Mouse (Mus musculus): ENCODE results near the gene Ano9. TPM values are rescaled to one million over a fixed set of nuclear protein-coding genes. Genes with fewer than 3 reads are reported as not detected.

The Ano9 gene
- total and polyA plus RNA-seq, 2 experiments = 0.13 TPM; not detected in 1

GRCm38 (mm10) chr7:141056976-141057375, 60.6 kb downstream of the Ano9 start:
- 85% methylated on average over 6 of the region's 6 CpGs for WGBS
- Histone ChIP-seq H3K4me1 (ENCODE audit: control insufficient read depth, insufficient read depth, low read length) (peaks cover 7% of the 10 kb centered on the region), H3K9ac (ENCODE audit: low read depth, low read length) (no peak overlapping the region), H3K4me3 (ENCODE audit: insufficient read depth, low read depth, low read length) (no peak overlapping the region), H3K27ac (replicated peaks; ENCODE audit: insufficient read depth, low read depth, low read length) (no peak overlapping the region), H3K79me2 (ENCODE audit: control insufficient read depth, insufficient read depth, low read length) (no peaks in the 10 kb centered on the region), H3K27me3 (ENCODE audit: control insufficient read depth, insufficient read depth, low read length) (peaks cover 10% of the 10 kb centered on the region), H3K36me3 (ENCODE audit: control insufficient read depth, insufficient read depth, low read length) (no peaks in the 10 kb centered on the region)
- TF ChIP-seq CTCF (IDR thresholded peaks at IDR 0.05; ENCODE audit: low read depth, low read length) = no peak
- no peak for TF ChIP-seq POLR2A (IDR thresholded peaks at IDR 0.05; ENCODE audit: extremely low read depth, insufficient read depth, low read length)
- DNase-seq (ENCODE audit: extremely low read depth, low read depth, low spot score) = peak; percentile 15

GRCm38 (mm10) chr7:141055785-141056184, 61.8 kb downstream of the Ano9 start:
- peaks cover 7% of the 10 kb centered on the region for H3K4me1 ChIP-seq (ENCODE audit: control insufficient read depth, insufficient read depth, low read length)
- DNase-seq (ENCODE audit: extremely low read depth, low read depth, low spot score) = no peak
- H3K9ac ChIP-seq (ENCODE audit: low read depth, low read length) = no peak overlapping the region
- no peak for TF ChIP-seq POLR2A (IDR thresholded peaks at IDR 0.05; ENCODE audit: extremely low read depth, insufficient read depth, low read length)
- peak; percentile 16; the same call in 1 of the 2 replicates for TF ChIP-seq CTCF (IDR thresholded peaks at IDR 0.05; ENCODE audit: low read depth, low read length)
- no peaks in the 10 kb centered on the region for H3K79me2 ChIP-seq (ENCODE audit: control insufficient read depth, insufficient read depth, low read length)
- WGBS = 68% methylated on average over 4 of the region's 4 CpGs
- H3K4me3 ChIP-seq (ENCODE audit: insufficient read depth, low read depth, low read length) = no peak overlapping the region
- H3K27ac ChIP-seq (replicated peaks; ENCODE audit: insufficient read depth, low read depth, low read length) = no peak overlapping the region
- H3K27me3 ChIP-seq (ENCODE audit: control insufficient read depth, insufficient read depth, low read length) = peaks cover 5% of the 10 kb centered on the region
- H3K36me3 ChIP-seq (ENCODE audit: control insufficient read depth, insufficient read depth, low read length) = no peaks in the 10 kb centered on the region

GRCm38 (mm10) chr7:141052421-141052820, 65.2 kb downstream of the Ano9 start:
- peak; percentile 92 for DNase-seq (ENCODE audit: extremely low read depth, low read depth, low spot score)
- peaks cover 13% of the 10 kb centered on the region for H3K4me1 ChIP-seq (ENCODE audit: control insufficient read depth, insufficient read depth, low read length)
- H3K4me3 ChIP-seq (ENCODE audit: insufficient read depth, low read depth, low read length) = peak overlapping the region; percentile 33; the same call in 1 of the 2 replicates
- H3K9ac ChIP-seq (ENCODE audit: low read depth, low read length) = peak overlapping the region; percentile 76
- H3K27me3 ChIP-seq (ENCODE audit: control insufficient read depth, insufficient read depth, low read length) = no peaks in the 10 kb centered on the region
- peak overlapping the region; percentile 97 for H3K27ac ChIP-seq (replicated peaks; ENCODE audit: insufficient read depth, low read depth, low read length)
- no peak for TF ChIP-seq POLR2A (IDR thresholded peaks at IDR 0.05; ENCODE audit: extremely low read depth, insufficient read depth, low read length)
- no peak for TF ChIP-seq CTCF (IDR thresholded peaks at IDR 0.05; ENCODE audit: low read depth, low read length)
- WGBS = 23% methylated on average over 2 of the region's 2 CpGs
- H3K36me3 ChIP-seq (ENCODE audit: control insufficient read depth, insufficient read depth, low read length) = no peaks in the 10 kb centered on the region
- H3K79me2 ChIP-seq (ENCODE audit: control insufficient read depth, insufficient read depth, low read length) = no peaks in the 10 kb centered on the region

- Histone ChIP-seq H3K4me3 (ENCODE audit: insufficient read depth, low read depth, low read length) (peak overlapping the region; percentile 44), H3K9ac (ENCODE audit: low read depth, low read length) (peak overlapping the region; percentile 76), H3K4me1 (ENCODE audit: control insufficient read depth, insufficient read depth, low read length) (peaks cover 15% of the 10 kb centered on the region), H3K27ac (replicated peaks; ENCODE audit: insufficient read depth, low read depth, low read length) (peak overlapping the region; percentile 97), H3K27me3 (ENCODE audit: control insufficient read depth, insufficient read depth, low read length) (no peaks in the 10 kb centered on the region), H3K79me2 (ENCODE audit: control insufficient read depth, insufficient read depth, low read length) (no peaks in the 10 kb centered on the region), H3K36me3 (ENCODE audit: control insufficient read depth, insufficient read depth, low read length) (no peaks in the 10 kb centered on the region)
- TF ChIP-seq CTCF (IDR thresholded peaks at IDR 0.05; ENCODE audit: low read depth, low read length) (no peak), POLR2A (IDR thresholded peaks at IDR 0.05; ENCODE audit: extremely low read depth, insufficient read depth, low read length) (no peak)
- DNase-seq (ENCODE audit: extremely low read depth, low read depth, low spot score) = peak; percentile 82
- 17% methylated on average over 4 of the region's 4 CpGs for WGBS
These were observed 65.6 kb downstream of the Ano9 start for GRCm38 (mm10) chr7:141052016-141052415.

Other genes with a start within 250 kb of the Ano9 start
- 83.6 and 102 TPM in 2 replicates for gene Psmd13, start 235.8 kb downstream of the Ano9 start, total RNA-seq (2014; rRNA removed)
- gene Psmd13, start 235.8 kb downstream of the Ano9 start, polyA plus RNA-seq (2012; rRNA removed) = 51.1 and 58.2 TPM in 2 replicates
- gene Sirt3, start 235.5 kb downstream of the Ano9 start, total RNA-seq (2014; rRNA removed) = 134 and 150 TPM in 2 replicates
- gene Sirt3, start 235.5 kb downstream of the Ano9 start, polyA plus RNA-seq (2012; rRNA removed) = 155 TPM in 2 replicates
- gene Cox8b, start 217.4 kb downstream of the Ano9 start, total RNA-seq (2014; rRNA removed) = 0.55 and 0.81 TPM in 2 replicates
- not detected in 2 replicates for gene Cox8b, start 217.4 kb downstream of the Ano9 start, polyA plus RNA-seq (2012; rRNA removed)
- gene Nlrp6, start 196.9 kb downstream of the Ano9 start, total RNA-seq (2014; rRNA removed) = 28.9 and 33.4 TPM in 2 replicates
- gene Nlrp6, start 196.9 kb downstream of the Ano9 start, polyA plus RNA-seq (2012; rRNA removed) = 72.9 and 119 TPM in 2 replicates
- 16.6 and 19.1 TPM in 2 replicates for gene Pgghg, start 176.4 kb downstream of the Ano9 start, total RNA-seq (2014; rRNA removed)
- 41.3 and 43.3 TPM in 2 replicates for gene Pgghg, start 176.4 kb downstream of the Ano9 start, polyA plus RNA-seq (2012; rRNA removed)
- gene Ifitm5, start 167.5 kb downstream of the Ano9 start, total RNA-seq (2014; rRNA removed) = 0.40 and 0.55 TPM in 2 replicates
- 0.76 and 1.0 TPM in 2 replicates for gene Ifitm5, start 167.5 kb downstream of the Ano9 start, polyA plus RNA-seq (2012; rRNA removed)
- not detected in 2 replicates for gene Gm45717, start 161.9 kb downstream of the Ano9 start, total RNA-seq (2014; rRNA removed)
- not detected in 2 replicates for gene Gm45717, start 161.9 kb downstream of the Ano9 start, polyA plus RNA-seq (2012; rRNA removed)
- 270 and 282 TPM in 2 replicates for gene Ifitm2, start 161.8 kb downstream of the Ano9 start, total RNA-seq (2014; rRNA removed)
- gene Ifitm2, start 161.8 kb downstream of the Ano9 start, polyA plus RNA-seq (2012; rRNA removed) = 968 and 1,028 TPM in 2 replicates
- 11.2 and 11.3 TPM in 2 replicates for gene Ifitm1, start 150.6 kb downstream of the Ano9 start, total RNA-seq (2014; rRNA removed)
- gene Ifitm1, start 150.6 kb downstream of the Ano9 start, polyA plus RNA-seq (2012; rRNA removed) = 48.6 and 79.4 TPM in 2 replicates
- gene Ifitm3, start 107.0 kb downstream of the Ano9 start, total RNA-seq (2014; rRNA removed) = 296 and 392 TPM in 2 replicates
- 848 and 1,254 TPM in 2 replicates for gene Ifitm3, start 107.0 kb downstream of the Ano9 start, polyA plus RNA-seq (2012; rRNA removed)
- 0.81 and 0.83 TPM in 2 replicates for gene Ifitm6, start 99.9 kb downstream of the Ano9 start, total RNA-seq (2014; rRNA removed)
- 0.72 and 1.7 TPM in 2 replicates for gene Ifitm6, start 99.9 kb downstream of the Ano9 start, polyA plus RNA-seq (2012; rRNA removed)
- gene Gm17387, start 88.7 kb downstream of the Ano9 start, total RNA-seq (2014; rRNA removed) = not detected in 2 replicates
- not detected in 2 replicates for gene Gm17387, start 88.7 kb downstream of the Ano9 start, polyA plus RNA-seq (2012; rRNA removed)
- 0.09 TPM in 1 of 2 replicates, not detected in the other for gene B4galnt4, start 56.7 kb downstream of the Ano9 start, total RNA-seq (2014; rRNA removed)
- gene B4galnt4, start 56.7 kb downstream of the Ano9 start, polyA plus RNA-seq (2012; rRNA removed) = 0.04 and 0.10 TPM in 2 replicates
- gene Pkp3, start 39.6 kb downstream of the Ano9 start, total RNA-seq (2014; rRNA removed) = 0.60 and 0.83 TPM in 2 replicates
- gene Pkp3, start 39.6 kb downstream of the Ano9 start, polyA plus RNA-seq (2012; rRNA removed) = 1.9 and 2.0 TPM in 2 replicates
- gene Sigirr, start 17.2 kb downstream of the Ano9 start, total RNA-seq (2014; rRNA removed) = 21.8 and 28.5 TPM in 2 replicates
- 42.4 and 42.5 TPM in 2 replicates for gene Sigirr, start 17.2 kb downstream of the Ano9 start, polyA plus RNA-seq (2012; rRNA removed)
- gene Ptdss2, start 4.6 kb upstream of the Ano9 start, total RNA-seq (2014; rRNA removed) = 5.2 and 5.4 TPM in 2 replicates
- gene Ptdss2, start 4.6 kb upstream of the Ano9 start, polyA plus RNA-seq (2012; rRNA removed) = 10.7 and 13.5 TPM in 2 replicates
- 106 and 108 TPM in 2 replicates for gene Rnh1, start 55.1 kb upstream of the Ano9 start, total RNA-seq (2014; rRNA removed)
- 134 and 136 TPM in 2 replicates for gene Rnh1, start 55.1 kb upstream of the Ano9 start, polyA plus RNA-seq (2012; rRNA removed)
- gene Hras, start 76.2 kb upstream of the Ano9 start, total RNA-seq (2014; rRNA removed) = 37.6 and 53.8 TPM in 2 replicates
- 50.4 and 58.9 TPM in 2 replicates for gene Hras, start 76.2 kb upstream of the Ano9 start, polyA plus RNA-seq (2012; rRNA removed)
- 1.8 and 2.1 TPM in 2 replicates for gene Lrrc56, start 76.4 kb upstream of the Ano9 start, total RNA-seq (2014; rRNA removed)
- 4.4 and 4.8 TPM in 2 replicates for gene Lrrc56, start 76.4 kb upstream of the Ano9 start, polyA plus RNA-seq (2012; rRNA removed)
- gene Lmntd2, start 96.3 kb upstream of the Ano9 start, total RNA-seq (2014; rRNA removed) = 0.47 and 0.83 TPM in 2 replicates
- 1.4 and 2.2 TPM in 2 replicates for gene Lmntd2, start 96.3 kb upstream of the Ano9 start, polyA plus RNA-seq (2012; rRNA removed)
- gene Rassf7, start 98.1 kb upstream of the Ano9 start, total RNA-seq (2014; rRNA removed) = 21.6 and 22.5 TPM in 2 replicates
- gene Rassf7, start 98.1 kb upstream of the Ano9 start, polyA plus RNA-seq (2012; rRNA removed) = 49.1 and 53.3 TPM in 2 replicates
- 8.1 and 12.6 TPM in 2 replicates for gene Phrf1, start 111.0 kb upstream of the Ano9 start, total RNA-seq (2014; rRNA removed)
- 6.7 and 9.2 TPM in 2 replicates for gene Phrf1, start 111.0 kb upstream of the Ano9 start, polyA plus RNA-seq (2012; rRNA removed)
- 22.8 and 32.2 TPM in 2 replicates for gene Irf7, start 148.7 kb upstream of the Ano9 start, total RNA-seq (2014; rRNA removed)
- gene Irf7, start 148.7 kb upstream of the Ano9 start, polyA plus RNA-seq (2012; rRNA removed) = 42.4 and 102 TPM in 2 replicates
- 18.5 and 40.3 TPM in 2 replicates for gene Cdhr5, start 159.0 kb upstream of the Ano9 start, total RNA-seq (2014; rRNA removed)
- gene Cdhr5, start 159.0 kb upstream of the Ano9 start, polyA plus RNA-seq (2012; rRNA removed) = 31.2 and 31.7 TPM in 2 replicates
- gene Sct, start 161.3 kb upstream of the Ano9 start, total RNA-seq (2014; rRNA removed) = not detected in 2 replicates
- not detected in 2 replicates for gene Sct, start 161.3 kb upstream of the Ano9 start, polyA plus RNA-seq (2012; rRNA removed)
- gene Drd4, start 174.2 kb upstream of the Ano9 start, total RNA-seq (2014; rRNA removed) = not detected in 2 replicates
- gene Drd4, start 174.2 kb upstream of the Ano9 start, polyA plus RNA-seq (2012; rRNA removed) = not detected in 2 replicates
- 3.1 and 5.8 TPM in 2 replicates for gene Deaf1, start 209.9 kb upstream of the Ano9 start, total RNA-seq (2014; rRNA removed)
- 6.9 and 7.8 TPM in 2 replicates for gene Deaf1, start 209.9 kb upstream of the Ano9 start, polyA plus RNA-seq (2012; rRNA removed)
- gene Tmem80, start 209.9 kb upstream of the Ano9 start, total RNA-seq (2014; rRNA removed) = 8.9 and 10.3 TPM in 2 replicates
- gene Tmem80, start 209.9 kb upstream of the Ano9 start, polyA plus RNA-seq (2012; rRNA removed) = 14.3 and 20.9 TPM in 2 replicates
- gene Eps8l2, start 221.1 kb upstream of the Ano9 start, total RNA-seq (2014; rRNA removed) = 17.4 and 38.5 TPM in 2 replicates
- 80.9 and 117 TPM in 2 replicates for gene Eps8l2, start 221.1 kb upstream of the Ano9 start, polyA plus RNA-seq (2012; rRNA removed)

All from liver, adult 2 months (tissue).